Mouse (Mus musculus): ENCODE measurements around the gene Cdt1. TPM values are rescaled to one million over a fixed set of nuclear protein-coding genes. Genes with fewer than 3 reads are reported as not detected.

The Cdt1 gene
- polyA plus RNA-seq, 1 experiment from 2014 or later: 39.6 TPM

- WGBS: 72% methylated on average over 8 of the region's 8 CpGs
These were observed 7.5 kb downstream of the Cdt1 start for GRCm38 (mm10) chr8:122575286-122575685.

DNA sequence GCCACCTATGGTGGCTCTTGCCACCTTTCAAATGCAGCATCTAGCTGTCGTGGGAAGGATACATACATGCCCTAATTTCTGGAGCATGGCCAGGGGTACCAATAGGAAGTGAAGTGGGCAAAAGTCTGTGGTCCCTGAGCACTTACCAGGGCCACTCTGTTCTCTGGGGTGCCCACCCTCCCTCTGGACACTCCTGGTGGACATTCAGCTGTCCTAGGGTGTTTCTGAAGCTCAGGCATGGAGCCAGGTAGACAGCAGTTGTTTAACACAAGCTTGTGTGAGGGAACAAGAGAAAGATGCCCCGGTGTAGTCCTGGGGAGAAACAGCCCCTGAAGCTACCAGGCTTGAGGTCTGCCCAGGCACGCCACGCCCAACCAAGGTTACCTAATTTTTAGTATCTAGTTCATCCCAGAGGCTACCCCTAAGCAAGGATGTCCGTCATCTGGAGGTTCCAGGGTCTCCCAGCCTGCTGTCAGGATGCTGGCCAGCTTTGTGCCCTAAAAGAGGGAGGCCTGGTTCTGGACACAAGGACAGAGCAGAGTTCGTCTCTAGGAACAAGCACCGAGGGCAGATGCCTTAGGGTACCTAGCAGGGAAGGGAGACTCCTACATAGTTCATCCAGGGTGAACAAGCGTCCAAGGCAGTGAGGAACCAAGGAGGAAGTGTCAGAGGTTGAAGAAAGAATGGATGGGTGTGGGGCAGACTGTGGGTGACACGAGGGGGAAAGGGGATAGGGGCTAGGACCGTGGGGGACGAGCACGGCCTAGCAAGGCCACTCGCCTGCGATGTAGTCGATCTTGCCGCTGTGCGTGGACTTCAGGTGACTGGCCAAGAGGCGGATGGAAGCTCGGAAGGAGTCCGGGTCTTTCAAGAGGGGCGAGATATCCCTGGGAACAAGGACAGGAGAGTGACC, 8.2 kb downstream of the Cdt1 start:
- Histone ChIP-seq H3K27ac (peak overlapping the region; percentile 73), H3K36me3 (peaks cover 44% of the 10 kb centered on the region), H3K9ac (peak overlapping the region; percentile 93), H3K4me2 (peak overlapping the region; percentile 88), H3K4me1 (peaks cover 50% of the 10 kb centered on the region), H3K4me3 (peak overlapping the region; percentile 71), H3K27me3 (no peaks in the 10 kb centered on the region), H3K9me3 (no peaks in the 10 kb centered on the region)
- 15% methylated on average over 21 of the region's 21 CpGs for WGBS
- ATAC-seq (ENCODE audit: insufficient number of reproducible peaks, insufficient read depth, low FRiP score, low TSS enrichment, low read depth): 0 out of 2 replicates have a peak, but pooled peaks have one; percentile 5

More at GRCm38 (mm10) chr8:122575286-122575685, 7.5 kb downstream of the Cdt1 start:
- H3K9ac ChIP-seq: peak overlapping the region; percentile 93
- peak overlapping the region; percentile 88 for H3K4me2 ChIP-seq
- H3K27me3 ChIP-seq: no peaks in the 10 kb centered on the region
- H3K4me1 ChIP-seq: peaks cover 48% of the 10 kb centered on the region
- no peak for ATAC-seq (ENCODE audit: insufficient number of reproducible peaks, insufficient read depth, low FRiP score, low TSS enrichment, low read depth)
- H3K9me3 ChIP-seq: no peaks in the 10 kb centered on the region
- H3K36me3 ChIP-seq: peaks cover 51% of the 10 kb centered on the region
- no peak overlapping the region for H3K27ac ChIP-seq
- H3K4me3 ChIP-seq: peak overlapping the region; percentile 71

GRCm38 (mm10) chr8:122576648-122577022, 8.8 kb downstream of the Cdt1 start, which contains the start of gene Aprt:
Gene Aprt (minus strand): TSS chr8:122576909.
- peaks cover 50% of the 10 kb centered on the region for H3K4me1 ChIP-seq
- peak; percentile 86 for ATAC-seq (ENCODE audit: insufficient number of reproducible peaks, insufficient read depth, low FRiP score, low TSS enrichment, low read depth)

DNA sequence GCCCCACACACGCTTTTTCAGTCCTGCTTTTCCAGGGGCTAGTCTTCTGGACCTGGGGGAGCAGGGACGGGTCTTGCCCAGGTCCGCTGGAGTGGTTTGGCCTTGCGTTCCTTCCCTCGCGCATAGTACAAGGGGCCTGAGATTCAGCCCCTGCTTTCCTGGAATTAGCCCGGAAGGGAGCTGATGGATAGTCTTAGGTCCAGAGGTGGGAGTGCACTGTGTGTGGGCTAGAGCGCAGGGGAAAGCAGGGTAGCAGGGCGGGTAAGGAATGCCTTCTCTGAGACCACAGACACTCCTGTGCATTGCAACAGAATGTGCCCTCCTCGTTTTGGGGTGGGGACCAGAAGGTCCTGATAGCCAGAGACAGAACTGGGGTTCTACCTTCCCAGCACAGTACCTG, 9.3 kb downstream of the Cdt1 start:
- 0 out of 2 replicates have a peak, but pooled peaks have one; percentile 8 for ATAC-seq (ENCODE audit: insufficient number of reproducible peaks, insufficient read depth, low FRiP score, low TSS enrichment, low read depth)
- Histone ChIP-seq H3K9ac (peak overlapping the region; percentile 93), H3K4me1 (peaks cover 50% of the 10 kb centered on the region)

More at GRCm38 (mm10) chr8:122576648-122577022, 8.8 kb downstream of the Cdt1 start, which contains the start of gene Aprt:
- Histone ChIP-seq H3K9me3 (no peaks in the 10 kb centered on the region), H3K9ac (peak within 1 kb of the TSS; percentile 93), H3K27me3 (no peaks in the 10 kb centered on the region), H3K36me3 (peaks cover 38% of the 10 kb centered on the region), H3K4me3 (peak within 1 kb of the TSS; percentile 71), H3K27ac (peak within 1 kb of the TSS; percentile 73), H3K4me2 (peak within 1 kb of the TSS; percentile 88)
- under 1% methylated on average over 39 of the region's 39 CpGs for WGBS

DNA sequence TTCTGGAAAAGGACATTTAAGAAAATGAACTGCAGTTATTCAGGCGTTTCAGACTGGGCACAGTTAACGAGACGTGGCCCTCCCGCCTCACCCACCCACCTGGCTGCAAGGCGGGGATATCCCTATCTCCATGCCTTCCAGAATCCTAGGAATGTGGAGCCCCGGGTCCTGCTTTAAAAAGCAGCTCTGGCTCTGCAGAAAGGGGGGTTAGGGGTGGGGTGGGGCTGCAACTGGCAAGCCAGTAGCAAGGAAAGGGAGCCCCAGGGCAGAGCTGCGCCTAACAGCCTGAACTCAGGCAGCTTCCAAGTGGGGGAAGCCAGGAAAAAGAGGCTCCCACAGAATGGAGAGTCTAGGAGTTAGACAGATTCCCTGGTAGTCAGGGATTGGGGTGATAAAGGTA, 11.4 kb downstream of the Cdt1 start:
- ATAC-seq (ENCODE audit: insufficient number of reproducible peaks, insufficient read depth, low FRiP score, low TSS enrichment, low read depth): no peak
- peak overlapping the region; percentile 16; the same call in 1 of the 2 replicates for H3K4me2 ChIP-seq
- peak overlapping the region; percentile 65 for H3K27ac ChIP-seq
- 11% methylated on average over 7 of the region's 7 CpGs for WGBS
- no peaks in the 10 kb centered on the region for H3K27me3 ChIP-seq
- peaks cover 12% of the 10 kb centered on the region for H3K36me3 ChIP-seq
- peak overlapping the region; percentile 36; the same call in 1 of the 2 replicates for H3K9ac ChIP-seq
- no peaks in the 10 kb centered on the region for H3K9me3 ChIP-seq
- H3K4me1 ChIP-seq: peaks cover 50% of the 10 kb centered on the region
- no peak overlapping the region for H3K4me3 ChIP-seq

More for the DNA sequence above, 9.3 kb downstream of the Cdt1 start:
- 33% methylated on average over 10 of the region's 10 CpGs for WGBS
- peak overlapping the region; percentile 71 for H3K4me3 ChIP-seq
- no peaks in the 10 kb centered on the region for H3K27me3 ChIP-seq
- peak overlapping the region; percentile 88 for H3K4me2 ChIP-seq
- 0 out of 2 replicates have a peak overlapping the region, but pooled peaks have one; percentile 60 for H3K27ac ChIP-seq
- H3K9me3 ChIP-seq: no peaks in the 10 kb centered on the region
- peaks cover 33% of the 10 kb centered on the region for H3K36me3 ChIP-seq

- WGBS: 62% methylated on average over 15 of the region's 15 CpGs
- Histone ChIP-seq H3K9ac (no peak overlapping the region), H3K27me3 (no peaks in the 10 kb centered on the region), H3K27ac (no peak overlapping the region; the same call in 1 of the 2 replicates), H3K36me3 (no peaks in the 10 kb centered on the region), H3K4me1 (peaks cover 39% of the 10 kb centered on the region), H3K9me3 (no peaks in the 10 kb centered on the region), H3K4me3 (no peak overlapping the region), H3K4me2 (no peak overlapping the region)
- ATAC-seq (ENCODE audit: insufficient number of reproducible peaks, insufficient read depth, low FRiP score, low TSS enrichment, low read depth): no peak
These were observed 13.1 kb downstream of the Cdt1 start for GRCm38 (mm10) chr8:122580926-122581325.

DNA sequence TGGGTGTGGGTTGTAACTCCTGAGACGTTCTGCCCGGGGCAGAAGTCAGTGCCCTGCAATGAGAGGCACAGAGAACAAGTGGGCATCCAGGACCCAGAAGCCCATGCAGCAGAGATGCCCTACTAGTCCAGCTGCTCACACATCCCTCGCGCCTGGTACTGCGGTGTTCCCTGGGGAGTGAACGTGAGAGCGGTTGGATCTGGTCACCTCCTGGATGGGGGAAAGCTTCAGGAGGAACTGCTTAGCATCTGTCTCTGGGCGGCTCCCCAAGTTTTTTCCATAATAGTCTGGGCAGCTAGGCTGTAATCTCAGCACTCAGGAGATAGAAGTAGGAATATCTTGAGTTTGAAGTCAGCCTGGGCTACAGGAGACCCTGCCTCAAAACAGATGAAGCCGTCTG, 17.2 kb downstream of the Cdt1 start:
- no peak for ATAC-seq (ENCODE audit: insufficient number of reproducible peaks, insufficient read depth, low FRiP score, low TSS enrichment, low read depth)
- Histone ChIP-seq H3K9me3 (no peaks in the 10 kb centered on the region), H3K36me3 (no peaks in the 10 kb centered on the region), H3K9ac (no peak overlapping the region), H3K4me1 (peaks cover 24% of the 10 kb centered on the region), H3K27ac (no peak overlapping the region), H3K27me3 (no peaks in the 10 kb centered on the region), H3K4me3 (no peak overlapping the region), H3K4me2 (no peak overlapping the region)
- WGBS: 81% methylated on average over 9 of the region's 9 CpGs

DNA sequence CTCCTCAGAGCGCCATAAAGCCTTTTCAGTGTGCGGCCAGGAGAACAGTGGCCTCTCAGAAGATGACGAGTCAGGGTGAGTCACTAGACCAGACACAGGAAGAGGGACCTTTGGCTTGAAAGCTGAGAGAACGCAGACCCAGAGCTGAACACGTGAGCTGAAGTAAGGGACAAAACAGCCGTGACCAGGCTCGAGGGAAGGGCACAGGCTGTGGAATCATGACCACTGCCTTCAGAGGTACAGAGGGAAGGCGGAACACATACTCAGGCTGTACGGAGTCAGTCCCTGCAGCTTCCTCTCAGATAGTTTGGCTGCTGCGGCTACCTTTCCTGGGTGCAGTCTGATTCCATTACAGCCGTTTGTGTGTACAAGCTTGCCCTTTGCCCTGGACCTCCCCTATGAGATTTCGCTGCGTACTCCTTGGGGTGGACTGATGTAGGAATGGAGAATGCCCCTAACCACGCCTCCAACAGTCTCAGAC, 17.6 kb downstream of the Cdt1 start:
- Histone ChIP-seq H3K4me3 (no peak overlapping the region), H3K9ac (no peak overlapping the region), H3K36me3 (no peaks in the 10 kb centered on the region), H3K9me3 (no peaks in the 10 kb centered on the region), H3K27me3 (no peaks in the 10 kb centered on the region), H3K4me1 (peaks cover 19% of the 10 kb centered on the region), H3K27ac (no peak overlapping the region), H3K4me2 (no peak overlapping the region)
- ATAC-seq (ENCODE audit: insufficient number of reproducible peaks, insufficient read depth, low FRiP score, low TSS enrichment, low read depth): no peak
- WGBS: 54% methylated on average over 14 of the region's 14 CpGs

GRCm38 (mm10) chr8:122586171-122586570, 18.4 kb downstream of the Cdt1 start:
- Histone ChIP-seq H3K4me1 (peaks cover 18% of the 10 kb centered on the region), H3K27ac (no peak overlapping the region), H3K9ac (0 out of 2 replicates have a peak overlapping the region, but pooled peaks have one; percentile 27), H3K27me3 (no peaks in the 10 kb centered on the region), H3K4me2 (no peak overlapping the region), H3K4me3 (no peak overlapping the region), H3K9me3 (no peaks in the 10 kb centered on the region), H3K36me3 (no peaks in the 10 kb centered on the region)
- no peak for ATAC-seq (ENCODE audit: insufficient number of reproducible peaks, insufficient read depth, low FRiP score, low TSS enrichment, low read depth)
- WGBS: 36% methylated on average over 7 of the region's 7 CpGs

GRCm38 (mm10) chr8:122586749-122587148, 18.9 kb downstream of the Cdt1 start:
- WGBS: 80% methylated on average over 10 of the region's 10 CpGs
- no peak overlapping the region for H3K27ac ChIP-seq

DNA sequence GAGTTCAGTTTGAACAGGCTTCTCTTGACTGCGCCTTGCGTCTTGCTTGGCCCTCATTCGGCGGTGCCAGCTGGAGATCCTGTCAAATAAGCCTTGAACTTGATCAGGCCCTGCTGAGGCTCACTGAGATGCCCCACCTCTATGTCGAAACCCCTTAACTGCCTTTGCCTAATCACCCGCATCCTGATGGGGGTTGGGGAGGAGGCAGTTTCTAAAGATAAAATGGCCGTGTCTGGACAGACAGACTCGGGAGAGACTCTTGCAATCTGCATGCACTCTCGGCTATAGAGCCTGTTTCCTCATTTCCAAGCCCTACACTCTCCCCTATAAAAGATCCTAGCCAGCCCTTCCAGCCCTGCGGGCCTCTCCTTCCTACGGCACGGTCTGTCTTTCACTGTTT, 25.4 kb downstream of the Cdt1 start:
- Histone ChIP-seq H3K36me3 (peaks cover 8% of the 10 kb centered on the region; the same call in 1 of the 2 replicates), H3K4me1 (no peaks in the 10 kb centered on the region), H3K9me3 (no peaks in the 10 kb centered on the region), H3K4me3 (no peak overlapping the region), H3K9ac (0 out of 2 replicates have a peak overlapping the region, but pooled peaks have one; percentile 27), H3K27ac (no peak overlapping the region), H3K27me3 (no peaks in the 10 kb centered on the region), H3K4me2 (no peak overlapping the region)
- no peak for ATAC-seq (ENCODE audit: insufficient number of reproducible peaks, insufficient read depth, low FRiP score, low TSS enrichment, low read depth)
- WGBS: 63% methylated on average over 12 of the region's 12 CpGs

More at GRCm38 (mm10) chr8:122586749-122587148, 18.9 kb downstream of the Cdt1 start:
- Histone ChIP-seq H3K4me2 (no peak overlapping the region), H3K9ac (no peak overlapping the region), H3K4me1 (peaks cover 18% of the 10 kb centered on the region), H3K9me3 (no peaks in the 10 kb centered on the region), H3K36me3 (no peaks in the 10 kb centered on the region), H3K27me3 (no peaks in the 10 kb centered on the region), H3K4me3 (no peak overlapping the region)
- no peak for ATAC-seq (ENCODE audit: insufficient number of reproducible peaks, insufficient read depth, low FRiP score, low TSS enrichment, low read depth)

Data from embryonic facial prominence, embryonic 13.5 days (tissue).